Mouse (Mus musculus) hindbrain, postnatal 0 days (tissue): ENCODE measurements around the gene Mpnd. TPM values are rescaled to one million over a fixed set of nuclear protein-coding genes. Genes with fewer than 3 reads are reported as not detected.

Experiments used
- ATAC-seq: fragments of 200-750 bp; cut with Nextera tagmentation; 2 replicates; pipeline ENCODE4 v1.8.0; 2017; ENCODE audit warnings: mild to moderate bottlenecking, moderate TSS enrichment, moderate library complexity
- DNase-seq: peaks from one replicate; pipeline ENCODE4 v3.0.0-alpha.2; 2015; ENCODE audit warnings: low spot score
- H3K27ac ChIP-seq: fragments of 300-500 bp; sonication (generic); 2 replicates; pipeline ENCODE4 v1.5.1; 2014; ENCODE audit warnings: mild to moderate bottlenecking
- H3K27me3 ChIP-seq: fragments of 300-500 bp; sonication (generic); 2 replicates; pipeline ENCODE4 v1.6.1; 2014; ENCODE audit warnings: low read length, mixed read lengths; ENCODE audit not compliant: insufficient read depth
- H3K36me3 ChIP-seq: fragments of 300-500 bp; sonication (generic); 2 replicates; pipeline ENCODE4 v1.6.1; 2014; ENCODE audit warnings: low read length, mixed read lengths; ENCODE audit not compliant: insufficient read depth
- H3K4me1 ChIP-seq: fragments of 300-500 bp; sonication (generic); 2 replicates; pipeline ENCODE4 v1.6.1; 2014; ENCODE audit warnings: antibody characterized with exemption, low read length, mixed read lengths; ENCODE audit not compliant: insufficient read depth
- H3K4me2 ChIP-seq: fragments of 300-500 bp; sonication (generic); 2 replicates; pipeline ENCODE4 v1.6.1; 2014; ENCODE audit warnings: low read depth, mild to moderate bottlenecking, low read length, moderate library complexity, mixed read lengths
- H3K4me3 ChIP-seq: fragments of 300-500 bp; sonication (generic); 2 replicates; pipeline ENCODE4 v1.5.1; 2014; ENCODE audit warnings: low read length
- H3K9ac ChIP-seq: fragments of 300-500 bp; sonication (generic); replicated peaks from 2 replicates; pipeline ENCODE4 v1.6.1; 2014; ENCODE audit warnings: mild to moderate bottlenecking, low read length, moderate library complexity, mixed read lengths
- H3K9me3 ChIP-seq: fragments of 300-500 bp; sonication (generic); 2 replicates; pipeline ENCODE4 v1.6.1; 2016; ENCODE audit warnings: low read length, mixed read lengths
- CTCF ChIP-seq: IDR thresholded peaks from 2 replicates; pipeline ENCODE4 v1.5.1; 2016; ENCODE audit warnings: antibody characterized with exemption, control low read depth, low read depth
- WGBS: fragments of 180-500 bp; shearing (Covaris S2); extraction: QIAGEN DNeasy Blood & Tissue Kit; methylation state at CpG from one replicate; pipeline ENCODE4 v1.1.7; 2014; 5-methylcytosine and 5-hydroxymethylcytosine counted together
- polyA plus RNA-seq: library from polyadenylated mRNA; unstranded; fragments of >200 nt; fragmentation: Nextera tagmentation; extraction: Ambion mirVana; gene quantifications from 2 replicates; pipeline ENCODE4 v1.2.1, GENCODE M21; 2015
- total RNA-seq: library from RNA; depleted of rRNA; stranded (reverse); fragments of >200 nt; gene quantifications from 2 replicates; pipeline ENCODE4 v1.2.3, GENCODE M21; 2014

Mpnd gene
- total and polyA plus RNA-seq, 2 experiments from 2014 or later = 107 to 186 TPM

DNA sequence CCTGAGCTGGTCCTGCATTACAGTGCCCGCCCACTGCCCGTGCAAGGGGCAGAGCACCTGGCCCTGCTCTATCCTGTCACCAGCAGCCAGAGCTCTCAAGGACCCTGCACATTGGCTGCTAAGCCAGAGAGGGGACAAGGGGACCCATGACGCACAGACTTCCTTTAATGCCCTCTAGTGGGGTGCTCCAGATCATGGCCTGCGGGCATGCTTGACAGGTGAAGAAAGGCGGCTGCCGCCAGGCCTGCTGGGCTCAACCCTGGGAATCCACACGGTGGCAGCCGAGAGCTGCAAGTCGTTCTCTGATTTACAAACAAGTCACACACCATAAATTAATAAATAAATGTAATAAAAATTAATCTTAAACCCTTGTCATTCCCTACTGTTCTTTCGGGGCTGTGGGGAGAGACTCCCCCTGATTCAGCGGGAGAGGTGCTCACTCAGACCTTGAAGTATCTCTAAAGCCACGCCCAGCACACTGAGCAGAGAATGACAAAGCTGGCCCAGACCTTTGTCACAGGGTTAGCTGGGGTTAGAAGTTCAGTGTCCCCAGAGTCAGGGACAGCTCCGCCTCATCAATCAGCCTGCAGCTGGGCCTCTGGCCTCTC, 29.2 kb upstream of the Mpnd start:
- no peak overlapping the region for H3K9ac ChIP-seq
- DNase-seq = peak; percentile 90
- peak; percentile 76 for ATAC-seq
- H3K4me3 ChIP-seq = no peak overlapping the region
- no peaks in the 10 kb centered on the region for H3K27me3 ChIP-seq
- peaks cover 5% of the 10 kb centered on the region for H3K4me1 ChIP-seq
- no peaks in the 10 kb centered on the region for H3K9me3 ChIP-seq
- no peaks in the 10 kb centered on the region for H3K36me3 ChIP-seq
- no peak overlapping the region for H3K4me2 ChIP-seq
- H3K27ac ChIP-seq = peak overlapping the region; percentile 62
- WGBS = 14% methylated on average over 13 of the region's 13 CpGs
- peak; percentile 84 for TF ChIP-seq CTCF

DNA sequence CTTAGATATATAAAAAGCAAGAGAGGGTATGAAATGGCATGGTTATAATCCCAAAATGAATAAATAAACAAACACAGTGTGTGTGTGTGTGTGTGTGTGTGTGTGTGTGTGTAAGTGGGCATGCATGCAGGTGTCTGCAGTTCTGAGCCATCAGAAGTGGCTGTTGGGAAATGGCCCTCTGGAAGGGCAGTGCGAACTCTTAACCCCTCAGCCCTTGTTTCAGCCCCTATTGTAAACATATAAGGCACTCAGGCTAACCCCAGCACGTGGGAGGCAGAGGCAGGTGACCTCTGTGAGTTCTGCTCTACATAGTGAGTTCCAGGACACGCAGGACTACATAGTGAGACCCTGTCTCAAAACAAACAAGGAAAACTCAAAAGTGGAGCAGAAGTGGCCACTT, 28.2 kb upstream of the Mpnd start:
- WGBS = 52% methylated on average over 3 of the region's 3 CpGs
- ATAC-seq = no peak
- H3K36me3 ChIP-seq = no peaks in the 10 kb centered on the region
- no peak overlapping the region for H3K4me2 ChIP-seq
- H3K27ac ChIP-seq = no peak overlapping the region
- DNase-seq = no peak
- H3K9me3 ChIP-seq = no peaks in the 10 kb centered on the region
- H3K9ac ChIP-seq = no peak overlapping the region
- no peaks in the 10 kb centered on the region for H3K4me1 ChIP-seq
- no peak overlapping the region for H3K4me3 ChIP-seq
- no peak for TF ChIP-seq CTCF
- H3K27me3 ChIP-seq = no peaks in the 10 kb centered on the region

DNA sequence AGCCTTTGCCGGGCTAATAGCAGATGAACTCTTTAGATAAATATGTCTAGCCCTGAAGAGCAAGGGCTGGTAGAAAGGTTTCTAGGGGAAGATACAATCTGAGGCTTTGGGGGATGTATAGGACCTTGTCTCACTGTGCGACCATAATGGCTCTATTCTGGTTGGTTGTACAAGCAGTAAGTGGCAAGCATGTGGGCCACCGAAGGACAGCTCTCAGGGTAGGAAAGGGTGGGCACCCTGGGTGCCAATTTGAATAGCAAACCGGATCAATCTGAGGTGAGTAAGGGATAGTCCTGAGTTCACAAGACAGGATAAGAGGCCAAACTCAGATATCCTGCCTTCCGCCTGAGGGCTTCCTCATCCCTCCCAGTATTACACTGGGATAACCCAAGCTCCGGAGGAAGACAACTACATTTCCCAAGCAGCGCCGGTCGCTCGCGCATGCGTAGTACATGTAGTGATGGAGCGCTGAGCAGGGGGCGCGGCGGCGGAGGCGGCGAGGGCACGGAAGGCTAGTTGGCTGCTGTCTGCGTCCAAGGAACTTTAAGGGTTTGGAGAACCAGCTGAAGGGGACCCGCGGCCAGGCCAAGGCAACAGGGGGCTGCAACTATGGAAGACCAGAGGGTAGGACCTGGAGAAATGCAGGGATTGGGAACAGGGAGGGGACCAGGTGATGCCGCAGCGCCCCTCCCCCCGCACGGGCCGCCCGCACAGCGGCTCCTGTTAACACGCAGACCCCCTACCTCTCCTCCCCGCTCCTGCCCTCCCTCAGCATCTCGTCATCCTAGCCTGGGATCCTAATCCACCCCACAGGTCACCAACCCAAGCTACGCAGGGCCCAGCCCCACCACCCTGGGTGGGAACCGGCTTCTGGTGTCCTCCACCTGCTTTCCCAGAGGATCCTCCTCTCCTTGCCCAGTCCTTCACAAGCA, 19.2 kb upstream of the Mpnd start, which contains the start of gene Fsd1:
Gene Fsd1, plus strand, starts transcription at position 480 of the 932 bp plus-strand sequence.
- no peaks in the 10 kb centered on the region for H3K27me3 ChIP-seq
- H3K4me1 ChIP-seq = peaks cover 11% of the 10 kb centered on the region
- DNase-seq (peak; percentile 90), ATAC-seq (peak; percentile 85)
- no peaks in the 10 kb centered on the region for H3K9me3 ChIP-seq
- WGBS = 9% methylated on average over 33 of the region's 35 CpGs
- TF ChIP-seq CTCF = peak; percentile 26; the same call in 1 of the 2 replicates
- H3K4me2 ChIP-seq = peak within 1 kb of the TSS; percentile 76
- H3K9ac ChIP-seq = peak within 1 kb of the TSS; percentile 71
- peak within 1 kb of the TSS; percentile 66 for H3K4me3 ChIP-seq
- H3K36me3 ChIP-seq = peaks cover 3% of the 10 kb centered on the region; the same call in 1 of the 2 replicates
- H3K27ac ChIP-seq = peak within 1 kb of the TSS; percentile 74; the same call in 1 of the 2 replicates

DNA sequence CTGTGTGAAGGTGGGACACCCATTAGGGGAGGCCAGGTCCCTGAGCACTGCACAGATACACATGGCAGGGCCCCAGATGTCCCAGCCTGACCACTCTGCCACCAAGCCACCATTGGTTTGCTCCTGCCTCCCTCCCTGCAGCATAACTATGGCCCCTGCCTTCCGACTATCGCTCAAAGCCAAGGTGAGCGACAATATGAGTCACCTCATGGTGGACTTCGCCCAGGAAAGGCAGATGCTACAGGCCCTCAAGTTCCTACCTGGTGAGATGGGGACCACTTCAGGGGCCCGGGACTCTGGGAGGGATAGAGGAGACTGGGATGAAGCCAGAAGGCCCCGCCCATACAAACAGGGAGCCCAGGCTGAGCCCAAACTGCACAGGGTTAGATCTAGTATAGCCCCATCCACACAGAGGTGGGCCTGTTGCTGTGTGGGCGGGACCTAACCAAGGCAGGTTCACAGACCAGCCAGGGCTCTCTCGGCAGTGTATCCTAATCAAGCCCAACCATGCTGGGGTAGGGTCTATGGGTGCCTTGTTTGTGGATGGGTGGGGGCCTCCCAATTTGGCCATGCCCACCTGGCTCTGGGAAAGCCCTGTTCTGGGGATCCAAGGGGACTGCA, 15.1 kb upstream of the Mpnd start:
- no peaks in the 10 kb centered on the region for H3K9me3 ChIP-seq
- H3K4me1 ChIP-seq = peaks cover 11% of the 10 kb centered on the region
- ATAC-seq (no peak), DNase-seq (no peak)
- TF ChIP-seq CTCF = no peak
- peaks cover 4% of the 10 kb centered on the region; the same call in 1 of the 2 replicates for H3K36me3 ChIP-seq
- WGBS = 90% methylated on average over 8 of the region's 8 CpGs
- no peak overlapping the region for H3K4me3 ChIP-seq
- H3K27me3 ChIP-seq = no peaks in the 10 kb centered on the region
- no peak overlapping the region for H3K4me2 ChIP-seq
- no peak overlapping the region for H3K27ac ChIP-seq
- H3K9ac ChIP-seq = no peak overlapping the region

DNA sequence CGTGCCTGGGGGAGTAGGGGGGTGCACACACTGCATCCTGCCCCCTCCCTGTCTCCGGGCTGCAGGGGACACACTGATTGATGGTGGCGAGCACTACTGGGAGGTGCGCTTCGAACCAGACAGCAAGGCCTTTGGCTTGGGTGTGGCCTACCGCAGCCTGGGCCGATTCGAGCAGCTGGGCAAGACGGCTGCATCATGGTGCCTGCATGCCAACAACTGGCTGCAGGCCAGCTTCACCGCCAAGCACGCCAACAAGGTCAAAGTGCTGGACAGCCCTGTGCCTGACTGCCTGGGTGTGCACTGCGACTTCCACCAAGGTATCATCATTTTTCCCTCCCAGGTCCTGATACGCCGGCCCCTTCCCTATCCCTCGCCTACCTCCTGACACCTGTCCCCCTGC, 9.5 kb upstream of the Mpnd start:
- peaks cover 6% of the 10 kb centered on the region for H3K36me3 ChIP-seq
- H3K27me3 ChIP-seq = 0 out of 2 replicates have a peak, but pooled peaks cover 5% of the 10 kb centered on the region
- no peaks in the 10 kb centered on the region for H3K9me3 ChIP-seq
- WGBS = 79% methylated on average over 15 of the region's 15 CpGs
- H3K9ac ChIP-seq = no peak overlapping the region
- no peak for TF ChIP-seq CTCF
- no peak overlapping the region for H3K27ac ChIP-seq
- H3K4me3 ChIP-seq = no peak overlapping the region
- no peaks in the 10 kb centered on the region for H3K4me1 ChIP-seq
- H3K4me2 ChIP-seq = no peak overlapping the region
- DNase-seq = no peak
- no peak for ATAC-seq

DNA sequence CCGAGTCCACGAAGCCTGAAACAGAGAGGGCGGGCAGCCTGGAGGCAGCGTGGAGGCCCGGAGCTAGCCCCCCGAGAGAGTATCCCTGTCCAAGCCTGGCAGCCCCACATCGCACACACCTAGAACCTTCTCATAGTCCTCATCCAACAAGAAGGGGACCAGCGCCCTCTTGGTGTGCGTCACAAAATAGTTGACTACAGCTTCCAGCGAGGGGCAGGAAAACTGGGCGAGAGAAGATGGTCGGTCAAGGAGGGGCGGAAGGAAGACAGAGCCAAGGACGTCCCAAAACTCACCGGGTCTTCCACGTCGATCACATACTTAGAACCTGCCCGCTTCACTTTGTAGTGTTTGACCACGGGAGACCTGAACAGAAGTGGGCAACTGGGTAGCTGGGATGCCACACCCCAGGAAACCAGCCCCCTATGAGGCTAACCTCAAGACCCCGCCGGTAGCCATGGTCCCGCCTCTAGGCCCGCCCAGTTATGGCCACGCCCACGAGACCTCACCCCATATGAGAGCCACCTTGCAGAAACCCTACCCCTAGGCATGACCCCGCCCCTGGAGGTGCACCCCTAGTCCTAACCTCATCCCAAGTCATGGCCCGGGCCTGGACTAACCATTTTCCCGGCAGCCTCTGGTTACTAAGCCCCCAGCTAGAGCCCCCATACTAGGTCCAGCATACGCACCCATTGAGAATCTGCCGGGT, 5.6 kb upstream of the Mpnd start:
- ATAC-seq = peak; percentile 25; the same call in 1 of the 2 replicates
- 0 out of 2 replicates have a peak, but pooled peaks cover 5% of the 10 kb centered on the region for H3K27me3 ChIP-seq

More for the DNA sequence above, 5.6 kb upstream of the Mpnd start:
- H3K36me3 ChIP-seq = peaks cover 3% of the 10 kb centered on the region; the same call in 1 of the 2 replicates
- no peak overlapping the region for H3K9ac ChIP-seq
- WGBS = 12% methylated on average over 30 of the region's 30 CpGs
- no peaks in the 10 kb centered on the region for H3K9me3 ChIP-seq
- DNase-seq = no peak
- peak overlapping the region; percentile 19; the same call in 1 of the 2 replicates for H3K4me2 ChIP-seq
- no peak overlapping the region for H3K4me3 ChIP-seq
- no peak overlapping the region for H3K27ac ChIP-seq
- no peak; the same call in 1 of the 2 replicates for TF ChIP-seq CTCF
- no peaks in the 10 kb centered on the region for H3K4me1 ChIP-seq
